Mouse (Mus musculus): ENCODE measurements around the gene Nap1l5.

DNA sequence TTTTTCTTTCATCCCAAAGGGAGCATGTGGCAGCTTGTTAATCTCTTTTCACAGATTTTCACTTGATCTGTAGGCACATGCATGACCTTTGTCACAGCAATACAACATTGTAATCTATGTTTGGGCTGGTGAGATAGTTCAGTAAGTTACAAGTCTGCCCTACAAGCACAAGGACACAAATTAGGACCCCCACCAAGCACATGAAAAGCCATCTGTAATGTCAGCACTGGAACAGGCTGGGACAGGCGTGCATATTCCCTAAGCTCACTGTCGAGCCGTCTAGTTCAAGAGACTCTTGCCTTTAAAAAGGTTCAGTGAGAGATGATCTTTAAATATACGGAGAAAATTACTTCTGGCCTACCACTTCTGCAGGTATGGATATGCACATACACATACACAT is 47.4 kb downstream of the Nap1l5 start:
- TF ChIP-seq POLR2A (IDR thresholded peaks at IDR 0.05; ENCODE audit: borderline replicate concordance, extremely low read depth, insufficient read depth, insufficient read length, poor library complexity, severe bottlenecking) (no peak), CTCF (IDR thresholded peaks at IDR 0.05; ENCODE audit: borderline replicate concordance, extremely low read depth, insufficient read depth, insufficient read length) (no peak)

Measured in brain, embryonic 14.5 days (tissue).